Mouse (Mus musculus) embryonic fibroblast, embryonic 13.5 days (primary cell): ENCODE measurements around the gene Bicc1.

ENCODE experiments used
- CTCF ChIP-seq: IDR thresholded peaks from 2 replicates; pipeline ENCODE4 v1.5.1; 2011; ENCODE audit warnings: mild to moderate bottlenecking, control low read depth, low read length, moderate library complexity, borderline replicate concordance; ENCODE audit not compliant: insufficient read depth
- POLR2A ChIP-seq: IDR thresholded peaks from 2 replicates; pipeline ENCODE4 v1.6.1; 2011; ENCODE audit warnings: low read depth, mild to moderate bottlenecking, control low read depth, low read length, moderate library complexity

DNA sequence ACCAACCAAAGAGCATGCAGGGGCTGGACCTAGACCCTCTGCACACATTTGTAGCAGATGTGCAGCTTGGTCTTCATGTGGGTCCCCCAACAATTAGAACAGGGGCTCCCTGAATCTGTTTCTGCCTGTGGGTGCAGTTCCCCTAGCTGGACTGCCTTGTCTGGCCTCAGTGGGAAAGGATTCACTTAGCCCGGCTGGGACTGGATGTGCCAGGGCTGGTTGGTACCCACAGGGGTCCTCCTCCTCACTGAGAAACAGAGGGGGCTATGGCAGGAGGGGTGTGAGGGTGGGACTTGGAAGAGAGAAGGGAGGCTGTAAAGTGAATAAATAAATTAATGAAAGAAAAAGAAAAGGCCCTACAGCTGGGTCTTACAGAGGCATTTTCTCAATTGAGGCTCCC, 115.1 kb downstream of the Bicc1 start:
- TF ChIP-seq CTCF (no peak), POLR2A (no peak)
